Mouse (Mus musculus) cerebellum, postnatal 25 days (tissue): ENCODE data around the gene Taf9b.
"Not testable (repeated sequence)": the region's sequence is repeated elsewhere in the genome, so short reads cannot be mapped to it uniquely, and the experiment has no call there.

ENCODE experiments used
- DNase-seq, 2 experiments: peaks; one replicate each; pipeline ENCODE4 v3.0.0; 2021; ENCODE audit warnings: mixed read lengths in 2 of 2

Gene Taf9b

DNA sequence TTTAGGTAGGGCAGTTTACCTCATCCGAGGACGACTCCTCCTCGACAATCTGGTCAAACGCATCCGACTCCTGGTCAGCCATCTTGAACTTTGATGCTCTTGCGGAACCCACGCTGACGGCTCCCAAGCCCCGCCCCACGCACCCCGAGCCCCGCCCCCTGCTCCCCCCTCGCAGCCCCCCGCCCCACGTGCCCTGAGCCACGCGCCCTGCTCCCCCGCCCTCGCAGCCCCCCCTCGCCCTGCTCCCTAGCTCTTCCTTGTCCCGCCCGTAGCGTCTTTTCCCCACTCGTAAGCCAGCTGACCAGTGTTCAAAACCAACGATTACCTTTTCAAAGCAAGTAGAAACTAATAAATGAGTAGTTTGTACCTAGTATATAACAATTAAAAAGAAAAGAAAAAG lies at the start of gene Taf9b:
Taf9b (minus strand) TSS at position 101 of the 400 bp plus-strand sequence.
- no peak for DNase-seq

GRCm38 (mm10) chrX:106255276-106255675 lies 34.3 kb upstream of the Taf9b start, which contains the start of gene Fnd3c2:
TSS of gene Fnd3c2 (minus strand) at chrX:106255376.
- DNase-seq = no peak

- peak; percentile 84 to 87 for DNase-seq
Measured at GRCm38 (mm10) chrX:106219171-106220032, 1.6 kb downstream of the Taf9b start.

DNA sequence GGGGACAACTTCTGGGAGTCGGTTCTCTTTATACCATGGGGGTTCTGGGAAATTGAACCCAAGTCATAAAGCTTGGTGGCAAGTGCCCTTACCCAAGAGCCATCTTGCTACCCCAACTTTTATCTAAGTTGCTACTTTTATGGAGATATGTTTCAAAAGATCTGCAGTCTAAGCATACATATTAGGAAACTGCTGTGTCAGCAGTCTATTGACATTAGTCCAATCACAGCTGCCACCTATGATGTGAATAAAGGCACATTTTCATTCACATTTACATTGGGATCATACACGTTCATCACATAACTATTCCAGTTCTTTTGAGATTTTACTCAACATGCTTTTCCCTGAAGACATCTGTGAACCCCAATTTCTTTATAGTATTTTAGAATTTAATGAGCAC lies 11.9 kb downstream of the Taf9b start:
- no peak for DNase-seq

GRCm38 (mm10) chrX:106198904-106199303 lies 22.1 kb downstream of the Taf9b start:
- no peak for DNase-seq

- no peak for DNase-seq
Measured at GRCm38 (mm10) chrX:106197308-106197707, 23.6 kb downstream of the Taf9b start.

- not testable (repeated sequence) for DNase-seq
Measured at GRCm38 (mm10) chrX:106194361-106194760, 26.6 kb downstream of the Taf9b start.

- DNase-seq = no peak
Measured at GRCm38 (mm10) chrX:106190091-106190490, 30.9 kb downstream of the Taf9b start.

GRCm38 (mm10) chrX:106189356-106189755 lies 31.6 kb downstream of the Taf9b start:
- DNase-seq = no peak

- peak; percentile 25 to 38 for DNase-seq
Measured at GRCm38 (mm10) chrX:106187737-106188136, 33.2 kb downstream of the Taf9b start.

DNA sequence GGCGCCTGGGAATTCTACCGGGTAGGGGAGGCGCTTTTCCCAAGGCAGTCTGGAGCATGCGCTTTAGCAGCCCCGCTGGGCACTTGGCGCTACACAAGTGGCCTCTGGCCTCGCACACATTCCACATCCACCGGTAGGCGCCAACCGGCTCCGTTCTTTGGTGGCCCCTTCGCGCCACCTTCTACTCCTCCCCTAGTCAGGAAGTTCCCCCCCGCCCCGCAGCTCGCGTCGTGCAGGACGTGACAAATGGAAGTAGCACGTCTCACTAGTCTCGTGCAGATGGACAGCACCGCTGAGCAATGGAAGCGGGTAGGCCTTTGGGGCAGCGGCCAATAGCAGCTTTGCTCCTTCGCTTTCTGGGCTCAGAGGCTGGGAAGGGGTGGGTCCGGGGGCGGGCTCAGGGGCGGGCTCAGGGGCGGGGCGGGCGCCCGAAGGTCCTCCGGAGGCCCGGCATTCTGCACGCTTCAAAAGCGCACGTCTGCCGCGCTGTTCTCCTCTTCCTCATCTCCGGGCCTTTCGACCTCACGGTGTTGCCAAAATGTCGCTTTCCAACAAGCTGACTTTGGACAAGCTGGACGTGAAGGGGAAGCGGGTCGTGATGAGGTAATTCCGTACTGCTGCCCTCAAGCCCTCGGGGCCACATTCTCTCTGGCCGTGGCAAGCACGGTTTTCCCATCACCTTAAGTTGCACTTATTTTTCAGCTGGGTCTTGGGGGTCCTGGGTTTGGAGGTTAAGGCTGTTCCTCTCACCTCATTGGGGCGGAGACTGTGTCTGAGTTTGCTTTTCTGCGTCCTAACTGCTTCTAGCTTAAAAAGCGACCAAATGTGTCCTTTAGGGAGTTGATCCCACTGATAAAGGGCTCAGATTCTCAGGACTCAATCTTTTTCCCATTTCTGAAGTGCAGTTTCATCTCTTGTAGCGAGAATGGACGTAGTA lies 34.0 kb downstream of the Taf9b start, which contains the start of gene Pgk1:
Pgk1 (plus strand) TSS at position 388 of the 937 bp plus-strand sequence.
- DNase-seq = peak; percentile 83 to 94

- no peak for DNase-seq
Measured at GRCm38 (mm10) chrX:106185706-106186105, 35.3 kb downstream of the Taf9b start.

- DNase-seq = no peak
Measured at GRCm38 (mm10) chrX:106184279-106184678, 36.7 kb downstream of the Taf9b start.

DNA sequence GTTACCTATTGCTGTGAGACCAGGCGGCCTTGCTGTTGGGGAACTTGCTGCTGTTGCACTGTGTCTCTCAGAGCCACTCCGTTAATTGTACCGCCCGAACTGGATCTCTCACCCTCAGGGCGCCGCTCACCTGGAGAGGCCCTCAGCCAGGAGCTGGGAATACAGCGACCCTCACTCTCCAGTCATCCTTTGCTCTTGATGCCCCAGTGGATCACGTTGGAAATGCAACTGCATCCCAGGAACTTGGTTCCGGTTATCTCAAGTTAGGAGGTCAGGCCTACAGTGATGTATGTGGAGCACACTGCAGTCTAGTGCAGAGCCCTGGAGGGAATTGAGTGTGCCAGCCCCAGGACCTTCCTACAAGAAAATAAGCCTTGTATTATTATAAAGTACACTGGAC lies 44.6 kb downstream of the Taf9b start:
- no peak for DNase-seq

DNA sequence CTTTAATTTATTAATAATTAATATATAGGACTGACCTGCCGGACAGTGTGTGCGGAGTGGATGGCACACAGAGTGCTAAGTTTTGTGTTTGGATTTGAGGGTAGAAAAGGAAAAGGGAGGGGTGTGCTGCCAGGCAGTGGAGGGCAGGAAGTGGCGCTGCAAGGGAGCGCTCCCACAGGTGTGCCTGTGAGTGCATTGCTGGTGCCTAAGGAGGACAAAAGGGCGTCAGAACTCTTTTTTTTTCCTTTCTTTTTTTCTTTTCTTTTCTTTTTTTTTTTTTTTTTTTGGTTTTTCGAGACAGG lies 49.2 kb downstream of the Taf9b start:
- no peak for DNase-seq

GRCm38 (mm10) chrX:106171106-106171852 lies 49.7 kb downstream of the Taf9b start:
- peak; percentile 71 to 85 for DNase-seq

DNA sequence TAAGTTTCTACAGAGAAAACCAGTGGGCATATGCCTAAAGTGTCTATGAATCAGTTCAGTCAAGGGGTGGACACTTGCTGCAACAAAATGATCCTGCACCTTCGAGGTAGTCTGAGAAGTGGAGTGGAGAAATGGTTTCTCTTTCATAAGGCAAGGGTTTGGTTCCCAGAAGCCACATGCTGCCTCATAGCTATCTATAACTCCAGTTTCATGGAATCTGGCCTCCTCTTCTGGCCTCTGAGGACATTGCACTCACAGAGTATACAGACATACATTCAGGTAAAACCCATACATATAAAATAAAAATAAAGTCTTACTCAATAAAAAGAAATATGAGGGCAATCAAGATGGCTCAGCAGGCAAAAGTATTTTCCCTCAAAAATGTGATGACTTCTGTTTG lies 55.9 kb downstream of the Taf9b start:
- no peak for DNase-seq

DNA sequence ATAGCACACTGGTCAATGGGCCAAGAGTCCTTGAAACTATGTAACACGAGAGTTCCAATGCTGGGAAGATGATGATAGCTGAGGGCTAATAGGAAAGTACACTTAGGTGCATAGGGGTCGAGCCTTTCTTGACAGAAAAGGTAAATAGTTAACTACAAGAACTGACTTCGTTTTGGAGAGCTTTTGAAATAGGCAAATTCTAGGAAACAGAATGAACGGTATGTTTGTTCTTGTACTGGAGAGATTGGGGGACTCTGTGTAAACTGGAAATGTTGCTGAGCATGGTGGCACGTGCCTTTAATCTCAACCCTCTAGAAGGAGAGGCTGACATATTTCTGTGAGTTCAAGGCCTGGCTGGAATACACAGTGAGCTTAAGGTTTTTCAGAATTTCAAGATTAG lies 56.4 kb downstream of the Taf9b start:
- DNase-seq = no peak

GRCm38 (mm10) chrX:106163995-106164394 lies 57.0 kb downstream of the Taf9b start:
- no peak for DNase-seq
